Mouse (Mus musculus): Measurements from ENCODE around the gene Vps26a.

- TF ChIP-seq POLR2A (IDR thresholded peaks at IDR 0.05; ENCODE audit: borderline replicate concordance, low read depth, low read length), result no peak
- no peak for TF ChIP-seq CTCF (IDR thresholded peaks at IDR 0.05; ENCODE audit: low read depth, low read length)
Observed at GRCm38 (mm10) chr10:62420399-62420798, 66.2 kb downstream of the Vps26a start.

Data from bone marrow macrophage, adult 2 months (primary cell).